Mouse (Mus musculus) ES-E14 (cell line): ENCODE measurements at regions not wholly inside any gene's neighbourhood (a gene's known extent, or its start where the extent isn't known, plus 50 kb on each side); places are given as distances from the start of the nearest gene placed in this dataset.

Experiments
- CHD2 ChIP-seq: IDR thresholded peaks from 2 replicates; pipeline ENCODE4 v1.6.1; 2014; ENCODE audit warnings: mild to moderate bottlenecking, low read depth, low read length, inconsistent platforms
- HCFC1 ChIP-seq: IDR thresholded peaks from 2 replicates; pipeline ENCODE4 v1.6.1; 2012; ENCODE audit warnings: low read length, inconsistent platforms, borderline replicate concordance; ENCODE audit not compliant: insufficient read depth
- MAFK ChIP-seq: IDR thresholded peaks from 2 replicates; pipeline ENCODE4 v1.6.1; 2014; ENCODE audit warnings: mild to moderate bottlenecking, low read depth, low read length, inconsistent platforms; ENCODE audit not compliant: insufficient read depth
- ZC3H11A ChIP-seq: IDR thresholded peaks from 2 replicates; pipeline ENCODE4 v1.6.1; 2012; ENCODE audit warnings: low read depth, mild to moderate bottlenecking, inconsistent platforms, low read length, borderline replicate concordance
- ZNF384 ChIP-seq: IDR thresholded peaks from 2 replicates; pipeline ENCODE4 v1.6.1; 2012; ENCODE audit warnings: low read depth, low read length, inconsistent platforms

DNA sequence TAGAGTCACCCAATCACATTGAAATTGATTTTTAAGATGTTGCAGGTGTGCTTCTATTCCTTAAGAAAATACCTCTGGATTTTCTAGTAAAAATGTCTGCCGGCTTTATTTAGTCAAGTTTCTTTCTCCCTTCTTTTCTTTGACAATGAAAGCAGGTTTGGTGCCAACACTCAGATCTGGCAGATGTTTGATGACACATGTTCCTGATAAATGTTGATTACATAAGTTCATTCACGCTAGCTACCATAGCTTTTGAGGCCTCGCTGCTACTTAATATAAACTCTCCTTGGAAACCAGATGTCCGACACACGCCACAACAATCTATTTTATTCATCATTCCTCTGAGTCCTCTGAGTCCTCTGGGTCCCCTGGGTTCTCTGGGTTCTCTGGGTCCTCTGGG is 195.7 kb upstream of the Lpp start:
- no peak for TF ChIP-seq CHD2
- no peak for TF ChIP-seq ZNF384
- no peak for TF ChIP-seq MAFK
- no peak for TF ChIP-seq HCFC1
- no peak for TF ChIP-seq ZC3H11A
